Mouse (Mus musculus) bone marrow macrophage, adult 2 months (primary cell): ENCODE results near the gene Cpsf4.

Experiments used
- CTCF ChIP-seq: IDR thresholded peaks from 2 replicates; pipeline ENCODE4 v1.5.1; 2012; ENCODE audit warnings: low read depth, mild to moderate bottlenecking, low read length, moderate library complexity
- POLR2A ChIP-seq: IDR thresholded peaks from 2 replicates; pipeline ENCODE4 v1.6.1; 2012; ENCODE audit warnings: mild to moderate bottlenecking, low read depth, low read length, borderline replicate concordance

- no peak for TF ChIP-seq CTCF
- no peak for TF ChIP-seq POLR2A
Observed at GRCm38 (mm10) chr5:145218206-145218605, 51.2 kb downstream of the Cpsf4 start.
